Mouse (Mus musculus) liver, adult 2 months (tissue): ENCODE measurements around the gene Ift27. TPM values are rescaled to one million over a fixed set of nuclear protein-coding genes. Genes with fewer than 3 reads are reported as not detected.

Source experiments
- DNase-seq: peaks from one replicate; pipeline ENCODE4 v3.0.0-alpha.2; 2011; ENCODE audit warnings: low read depth, low spot score; ENCODE audit errors: extremely low read depth
- H3K27ac ChIP-seq: fragments of 200-500 bp; replicated peaks from 2 replicates; pipeline ENCODE4 v1.5.1; 2012; ENCODE audit warnings: low read depth, mild to moderate bottlenecking, control low read depth, inconsistent platforms, low read length; ENCODE audit not compliant: insufficient read depth
- H3K27me3 ChIP-seq: fragments of 200-500 bp; 2 replicates; pipeline ENCODE4 v1.6.1; 2012; ENCODE audit warnings: mild to moderate bottlenecking, moderate library complexity, low read length, inconsistent platforms; ENCODE audit not compliant: control insufficient read depth, insufficient read depth
- H3K36me3 ChIP-seq: fragments of 200-500 bp; 2 replicates; pipeline ENCODE4 v1.6.1; 2012; ENCODE audit warnings: low read length, inconsistent platforms; ENCODE audit not compliant: control insufficient read depth, insufficient read depth
- H3K4me1 ChIP-seq: fragments of 200-500 bp; 2 replicates; pipeline ENCODE4 v1.6.1; 2011; ENCODE audit warnings: low read length; ENCODE audit not compliant: control insufficient read depth, insufficient read depth
- H3K4me3 ChIP-seq: fragments of 200-500 bp; 2 replicates; pipeline ENCODE4 v1.5.1; 2011; ENCODE audit warnings: low read depth, mild to moderate bottlenecking, control low read depth, low read length, moderate library complexity; ENCODE audit not compliant: insufficient read depth
- H3K79me2 ChIP-seq: fragments of 200-500 bp; 2 replicates; pipeline ENCODE4 v1.6.1; 2012; ENCODE audit warnings: inconsistent platforms, mild to moderate bottlenecking, low read length, moderate library complexity; ENCODE audit not compliant: control insufficient read depth, insufficient read depth
- H3K9ac ChIP-seq: fragments of 200-500 bp; 2 replicates; pipeline ENCODE4 v1.6.1; 2012; ENCODE audit warnings: low read depth, mild to moderate bottlenecking, control low read depth, inconsistent platforms, low read length
- CTCF ChIP-seq: fragments of 200-500 bp; IDR thresholded peaks from 2 replicates; pipeline ENCODE4 v1.5.1; 2011; ENCODE audit warnings: low read depth, low read length, control low read depth
- POLR2A ChIP-seq: fragments of 200-500 bp; IDR thresholded peaks from 2 replicates; pipeline ENCODE4 v1.6.1; 2011; ENCODE audit warnings: low read length, control low read depth; ENCODE audit not compliant: insufficient read depth; ENCODE audit errors: extremely low read depth
- WGBS: fragments of 180-500 bp; shearing (Covaris S2); methylation state at CpG from one replicate; pipeline ENCODE4 v1.1.7; 2018; 5-methylcytosine and 5-hydroxymethylcytosine counted together
- polyA plus RNA-seq: library from polyadenylated mRNA; depleted of rRNA; stranded (reverse); fragments of >200 nt; gene quantifications from 2 replicates; pipeline ENCODE4 v1.2.3, GENCODE M21; 2012; rRNA removed
- total RNA-seq: library from RNA; depleted of rRNA; stranded (reverse); fragments of >200 nt; gene quantifications from 2 replicates; pipeline ENCODE4 v1.2.3, GENCODE M21; 2014; rRNA removed

The Ift27 gene
- total RNA-seq = 5.9 and 6.6 TPM in 2 replicates
- polyA plus RNA-seq = 16.7 and 17.2 TPM in 2 replicates

DNA sequence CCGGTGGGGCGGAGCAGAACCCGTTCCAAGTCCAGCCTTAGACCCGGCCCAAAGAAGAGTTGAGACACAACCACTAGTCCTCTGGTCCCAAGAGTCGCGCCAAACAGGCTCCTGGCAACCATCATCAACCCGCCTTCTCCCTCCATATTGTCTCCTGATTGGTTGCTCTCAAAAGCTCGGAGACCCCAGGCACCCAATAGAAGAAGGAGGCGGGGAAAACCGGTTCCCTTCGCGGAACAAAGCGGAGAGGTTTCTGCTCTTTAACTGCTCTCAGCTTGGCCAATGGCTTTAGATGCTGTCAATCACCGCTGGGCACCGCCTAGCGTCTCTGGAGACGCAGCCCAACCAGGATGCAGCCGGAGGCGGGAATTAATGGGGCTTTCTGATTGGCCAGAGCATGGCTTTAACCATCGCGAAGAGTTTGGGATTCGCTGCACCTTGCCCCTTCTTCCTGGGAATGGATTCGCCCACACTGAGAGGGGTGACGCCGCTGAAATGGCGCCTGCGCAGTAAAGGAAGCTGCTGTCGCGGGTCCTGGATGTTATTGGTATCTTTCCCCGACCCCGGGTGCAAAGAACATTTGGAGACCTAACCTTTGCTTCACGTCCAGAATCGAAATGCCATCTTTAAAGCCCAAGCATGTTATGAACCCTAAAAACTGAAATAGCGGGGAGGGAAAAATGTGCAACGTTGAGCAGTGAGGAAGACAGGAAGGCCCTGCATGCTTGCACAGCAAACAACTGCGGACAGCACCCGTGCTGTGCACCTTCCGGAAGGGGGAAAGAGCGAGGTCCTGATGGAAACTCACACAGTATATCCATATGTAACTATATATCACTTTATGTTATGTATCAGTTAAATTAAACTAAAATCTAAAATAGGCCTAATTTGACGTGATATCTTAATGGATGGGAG, at the start of gene Ift27:
TSS of gene Ift27 (minus strand) at position 136 of the 915 bp plus-strand sequence.
- Histone ChIP-seq H3K9ac (peak within 1 kb of the TSS; percentile 76), H3K4me1 (peaks cover 4% of the 10 kb centered on the region; the same call in 1 of the 2 replicates), H3K4me3 (peak within 1 kb of the TSS; percentile 79), H3K36me3 (no peaks in the 10 kb centered on the region), H3K27me3 (no peaks in the 10 kb centered on the region), H3K27ac (peak within 1 kb of the TSS; percentile 33), H3K79me2 (no peaks in the 10 kb centered on the region)
- WGBS = 1% methylated on average over 40 of the region's 40 CpGs
- peak; percentile 99 for DNase-seq
- TF ChIP-seq POLR2A = 0 out of 2 replicates have a peak, but pooled peaks have one; percentile 19
- no peak for TF ChIP-seq CTCF

GRCm38 (mm10) chr15:78215269-78215668, 41.4 kb upstream of the Ift27 start:
- no peak for TF ChIP-seq CTCF
- TF ChIP-seq POLR2A = no peak
- H3K4me3 ChIP-seq = no peak overlapping the region
- no peak overlapping the region for H3K27ac ChIP-seq
- no peaks in the 10 kb centered on the region for H3K4me1 ChIP-seq
- H3K79me2 ChIP-seq = no peaks in the 10 kb centered on the region
- DNase-seq = no peak
- WGBS = 66% methylated on average over 9 of the region's 9 CpGs
- no peak overlapping the region for H3K9ac ChIP-seq
- H3K36me3 ChIP-seq = no peaks in the 10 kb centered on the region
- H3K27me3 ChIP-seq = no peaks in the 10 kb centered on the region

DNA sequence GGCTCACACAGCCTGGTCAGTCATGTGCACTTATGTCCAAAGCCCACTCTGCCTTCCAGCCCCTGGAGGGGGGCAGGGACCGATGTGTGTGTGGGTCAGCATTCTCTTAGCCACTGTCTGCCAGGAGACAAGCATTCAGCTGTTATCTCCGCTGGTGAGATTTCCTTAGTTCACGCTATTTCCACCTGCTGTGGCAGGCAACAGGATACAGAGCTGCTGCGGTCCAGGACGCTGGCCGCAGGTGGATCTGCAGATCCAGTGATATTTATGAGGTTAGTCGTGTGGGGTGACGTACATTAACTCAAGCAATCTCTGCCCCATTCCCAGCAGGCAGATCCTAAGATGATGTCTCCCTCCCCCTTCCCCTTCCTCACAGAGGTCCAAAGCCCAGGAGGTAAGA, 37.5 kb upstream of the Ift27 start:
- no peak for DNase-seq
- Histone ChIP-seq H3K79me2 (no peaks in the 10 kb centered on the region), H3K27ac (no peak overlapping the region), H3K27me3 (no peaks in the 10 kb centered on the region), H3K36me3 (no peaks in the 10 kb centered on the region), H3K4me1 (no peaks in the 10 kb centered on the region), H3K4me3 (no peak overlapping the region), H3K9ac (no peak overlapping the region)
- TF ChIP-seq POLR2A (no peak), CTCF (no peak)
- 75% methylated on average over 8 of the region's 8 CpGs for WGBS

DNA sequence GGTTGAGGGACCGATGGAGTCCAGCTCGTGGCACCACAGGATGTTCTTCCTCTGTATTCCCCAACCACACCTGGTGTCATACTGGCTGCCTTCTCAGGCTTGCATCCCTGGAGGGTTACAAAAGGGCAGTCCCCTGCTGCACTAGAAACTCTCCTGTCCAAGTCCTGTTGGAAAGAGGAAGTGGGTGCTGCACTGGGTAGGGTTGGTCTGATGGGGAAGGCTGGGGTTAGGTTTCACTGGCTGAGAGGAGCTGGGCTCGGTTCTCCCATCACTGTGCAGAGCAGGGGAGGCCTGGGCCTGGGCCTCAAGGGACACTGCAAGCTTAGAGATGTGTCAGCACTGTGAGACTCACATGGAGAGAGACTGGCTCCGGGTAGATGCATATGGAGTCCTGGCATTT, 36.3 kb upstream of the Ift27 start:
- no peak overlapping the region for H3K27ac ChIP-seq
- H3K4me3 ChIP-seq = no peak overlapping the region
- H3K4me1 ChIP-seq = no peaks in the 10 kb centered on the region
- H3K9ac ChIP-seq = no peak overlapping the region
- 78% methylated on average over 4 of the region's 4 CpGs for WGBS
- no peak for DNase-seq
- no peaks in the 10 kb centered on the region for H3K36me3 ChIP-seq
- no peak for TF ChIP-seq CTCF
- no peak for TF ChIP-seq POLR2A
- H3K79me2 ChIP-seq = no peaks in the 10 kb centered on the region
- H3K27me3 ChIP-seq = peaks cover under 1% of the 10 kb centered on the region; the same call in 1 of the 2 replicates

- 87% methylated on average over 7 of the region's 7 CpGs for WGBS
- TF ChIP-seq CTCF (no peak), POLR2A (no peak)
- H3K27ac ChIP-seq = no peak within 1 kb of the TSS
- no peaks in the 10 kb centered on the region for H3K79me2 ChIP-seq
- H3K4me3 ChIP-seq = no peak within 1 kb of the TSS
- no peak within 1 kb of the TSS for H3K9ac ChIP-seq
- peaks cover 6% of the 10 kb centered on the region for H3K27me3 ChIP-seq
- H3K36me3 ChIP-seq = no peaks in the 10 kb centered on the region
- DNase-seq = no peak
- H3K4me1 ChIP-seq = no peaks in the 10 kb centered on the region
These were observed 32.4 kb upstream of the Ift27 start, which contains the start of gene Pvalb for GRCm38 (mm10) chr15:78206312-78206711. Gene Pvalb, minus strand, starts transcription at chr15:78206400.

GRCm38 (mm10) chr15:78205192-78205591, 31.3 kb upstream of the Ift27 start:
- Histone ChIP-seq H3K27ac (no peak overlapping the region), H3K9ac (no peak overlapping the region), H3K4me3 (no peak overlapping the region), H3K36me3 (no peaks in the 10 kb centered on the region), H3K27me3 (peaks cover 6% of the 10 kb centered on the region), H3K79me2 (no peaks in the 10 kb centered on the region), H3K4me1 (no peaks in the 10 kb centered on the region)
- no peak for DNase-seq
- 41% methylated on average over 3 of the region's 3 CpGs for WGBS
- TF ChIP-seq CTCF = peak; percentile 34; the same call in 1 of the 2 replicates
- no peak for TF ChIP-seq POLR2A
